Mouse (Mus musculus): ENCODE measurements around the gene 1700017D01Rik.

- TF ChIP-seq ZC3H11A (IDR thresholded peaks at IDR 0.05; ENCODE audit: borderline replicate concordance, low read depth, low read length) (peak; percentile 43; the same call in 1 of the 2 replicates), ZNF384 (IDR thresholded peaks at IDR 0.05; ENCODE audit: low read depth, low read length) (no peak), HCFC1 (IDR thresholded peaks at IDR 0.05; ENCODE audit: borderline replicate concordance, insufficient read depth, low read length) (no peak), MAFK (IDR thresholded peaks at IDR 0.05; ENCODE audit: insufficient read depth, low read depth, low read length) (no peak), CHD2 (IDR thresholded peaks at IDR 0.05; ENCODE audit: low read depth, low read length) (no peak)
Measured at GRCm38 (mm10) chr19:11165172-11165571, 34.5 kb upstream of the 1700017D01Rik start, which contains the start of gene 1700025F22Rik.

All from ES-E14 (cell line).